8 mouse cellular contexts compared by ENCODE assay signal in genomic region chr10:62230708-62231394, GRCm38 (mm10). TPM values are rescaled to one million over a fixed set of nuclear protein-coding genes. Genes with fewer than 3 reads are reported as not detected.
DNase-seq lines count a peak whose midpoint lies in the region; ATAC-seq and TF ChIP-seq lines count a peak whose summit lies in the region.

Gene Tspan15, minus strand, starts transcription at chr10:62231251.

- intact Hi-C loops in heart, postnatal 10 days (cut with DNase I): no loop called here

- H3K9ac ChIP-seq in forebrain, embryonic 14.5 days (ENCODE audit: low read length): peak within 1 kb of the TSS; percentile 66
- peak within 1 kb of the TSS; percentile 60 for H3K9ac ChIP-seq in liver, embryonic 16.5 days (ENCODE audit: low read depth, low read length)
- H3K9ac ChIP-seq in neural tube, embryonic 14.5 days (replicated peaks; ENCODE audit: low read depth, low read length): peak within 1 kb of the TSS; percentile 55

- no peaks in the 10 kb centered on the region for H3K9me3 ChIP-seq in forebrain, embryonic 14.5 days (replicated peaks; ENCODE audit: control insufficient read depth, low read length)
- no peaks in the 10 kb centered on the region for H3K9me3 ChIP-seq in liver, embryonic 16.5 days (replicated peaks; ENCODE audit: control insufficient read depth, low read length)
- H3K9me3 ChIP-seq in neural tube, embryonic 14.5 days (ENCODE audit: control insufficient read depth, low read length): no peaks in the 10 kb centered on the region

- H3K27me3 ChIP-seq in forebrain, embryonic 14.5 days (replicated peaks; ENCODE audit: control insufficient read depth, insufficient read depth, low read length): no peaks in the 10 kb centered on the region
- no peaks in the 10 kb centered on the region for H3K27me3 ChIP-seq in liver, embryonic 16.5 days (ENCODE audit: control insufficient read depth, insufficient read depth, low read depth, low read length)
- no peaks in the 10 kb centered on the region for H3K27me3 ChIP-seq in neural tube, embryonic 14.5 days (ENCODE audit: control insufficient read depth, insufficient read depth, low read length)
- H3K27me3 ChIP-seq in testis, adult 2 months (ENCODE audit: control insufficient read depth, insufficient read depth, low read length): no peaks in the 10 kb centered on the region

- no peaks in the 10 kb centered on the region for H3K36me3 ChIP-seq in forebrain, embryonic 14.5 days (ENCODE audit: control insufficient read depth, insufficient read depth, low read length)
- H3K36me3 ChIP-seq in liver, embryonic 16.5 days (ENCODE audit: control insufficient read depth, insufficient read depth): no peaks in the 10 kb centered on the region
- no peaks in the 10 kb centered on the region for H3K36me3 ChIP-seq in neural tube, embryonic 14.5 days (ENCODE audit: control insufficient read depth, insufficient read depth, low read length)
- no peaks in the 10 kb centered on the region for H3K36me3 ChIP-seq in testis, adult 2 months (ENCODE audit: control insufficient read depth, insufficient read depth, low read length)

- peaks cover 5% of the 10 kb centered on the region; the same call in 1 of the 2 replicates for H3K4me1 ChIP-seq in forebrain, embryonic 14.5 days (ENCODE audit: control insufficient read depth, insufficient read depth, low read length)
- peaks cover 37% of the 10 kb centered on the region for H3K4me1 ChIP-seq in liver, embryonic 16.5 days (ENCODE audit: control insufficient read depth, low read depth, low read length)
- H3K4me1 ChIP-seq in neural tube, embryonic 14.5 days (ENCODE audit: control insufficient read depth, insufficient read depth, low read length): peaks cover 5% of the 10 kb centered on the region; the same call in 1 of the 2 replicates
- peaks cover 15% of the 10 kb centered on the region for H3K4me1 ChIP-seq in testis, adult 2 months (ENCODE audit: control insufficient read depth, insufficient read depth, low read length)

- under 1% methylated on average over 59 of the region's 59 CpGs for WGBS in forebrain, embryonic 14.5 days
- WGBS in large intestine, adult 2 months: 2% methylated on average over 59 of the region's 59 CpGs
- 1% methylated on average over 57 of the region's 59 CpGs for WGBS in liver, embryonic 16.5 days (ENCODE audit: insufficient replicate concordance)
- under 1% methylated on average over 59 of the region's 59 CpGs for WGBS in neural tube, embryonic 14.5 days

- TF ChIP-seq POLR2A in testis, adult 2 months (IDR thresholded peaks at IDR 0.05; ENCODE audit: control insufficient read depth, low read depth, low read length): no peak; the same call in 1 of the 2 replicates

- no peak for TF ChIP-seq CTCF in testis, adult 2 months (IDR thresholded peaks at IDR 0.05; ENCODE audit: control insufficient read depth, insufficient read depth, insufficient replicate concordance, low read depth, low read length)

- no peak within 1 kb of the TSS for H3K27ac ChIP-seq in forebrain, embryonic 14.5 days (ENCODE audit: low read depth, low read length)
- no peak within 1 kb of the TSS for H3K27ac ChIP-seq in liver, embryonic 16.5 days (ENCODE audit: low read length)
- no peak within 1 kb of the TSS for H3K27ac ChIP-seq in neural tube, embryonic 14.5 days (ENCODE audit: low read depth, low read length)
- no peak within 1 kb of the TSS for H3K27ac ChIP-seq in testis, adult 2 months (ENCODE audit: control insufficient read depth, insufficient read depth, low read depth, low read length)

- DNase-seq in ES-CJ7 (ENCODE audit: low read depth, low spot score): peak; percentile 87
- DNase-seq in cerebellum, adult 11 months: peak; percentile 94
- peak; percentile 93 for DNase-seq in forebrain, embryonic 14.5 days (ENCODE audit: low spot score)
- DNase-seq in heart, postnatal 10 days: peak; percentile 93
- DNase-seq in large intestine, adult 2 months (ENCODE audit: low read depth, low spot score): no peak

- H3K4me3 ChIP-seq in forebrain, embryonic 14.5 days (ENCODE audit: low read depth, low read length): peak within 1 kb of the TSS; percentile 58
- peak within 1 kb of the TSS; percentile 71 for H3K4me3 ChIP-seq in liver, embryonic 16.5 days (ENCODE audit: low read depth, low read length)
- H3K4me3 ChIP-seq in neural tube, embryonic 14.5 days (ENCODE audit: low read depth, low read length): peak within 1 kb of the TSS; percentile 62
- H3K4me3 ChIP-seq in testis, adult 2 months (ENCODE audit: control insufficient read depth, low read depth, low read length): peak within 1 kb of the TSS; percentile 83

- ATAC-seq in forebrain, embryonic 14.5 days: peak; percentile 98
- peak; percentile 94 for ATAC-seq in liver, embryonic 16.5 days (ENCODE audit: low read depth)
- ATAC-seq in neural tube, embryonic 14.5 days (ENCODE audit: low read depth): peak; percentile 95

- H3K4me2 ChIP-seq in forebrain, embryonic 14.5 days (ENCODE audit: low read length): peak within 1 kb of the TSS; percentile 92
- H3K4me2 ChIP-seq in liver, embryonic 16.5 days (ENCODE audit: low read depth, low read length): peak within 1 kb of the TSS; percentile 98
- H3K4me2 ChIP-seq in neural tube, embryonic 14.5 days (ENCODE audit: low read depth, low read length): peak within 1 kb of the TSS; percentile 89

RNA-seq across cellular contexts. Expression of gene Tspan15, which starts in this region (rescaled TPM):
- polyA plus RNA-seq in forebrain, embryonic 14.5 days (2014; fragmentation: Nextera tagmentation; extraction: Ambion mirVana): 10.1 and 13.7 TPM in 2 replicates
- 10 to 100 TPM; 12.4 to 13.7 TPM for total RNA-seq in heart, postnatal 10 days (2021)
- polyA plus RNA-seq in large intestine, adult 2 months (2012; rRNA removed): 223 and 259 TPM in 2 replicates
- 10.1 and 12.0 TPM in 2 replicates for polyA plus RNA-seq in liver, embryonic 16.5 days (2015; fragmentation: Nextera tagmentation; extraction: Ambion mirVana)
- polyA plus RNA-seq in neural tube, embryonic 14.5 days (2014; fragmentation: Nextera tagmentation; extraction: Ambion mirVana): 8.5 and 12.7 TPM in 2 replicates
- polyA plus RNA-seq in testis, adult 2 months (2012; rRNA removed): 2.7 and 3.6 TPM in 2 replicates

Comparison
In these comparisons a context has a peak if more than half of its experiments do, and no peak if none do; other contexts are left out.
1. RNA of gene Tspan15 (polyA plus RNA-seq): 223 to 259 TPM in large intestine, adult 2 months; 10.1 to 13.7 TPM in forebrain, embryonic 14.5 days, 10.1 to 12.0 TPM in liver, embryonic 16.5 days, 8.5 to 12.7 TPM in neural tube, embryonic 14.5 days and 2.7 to 3.6 TPM in testis, adult 2 months; every median in the first group is over 10 times any median in the second.
2. Peak in every context shown above with its lines, with median percentiles within 50 percentile points of each other: ATAC-seq, H3K4me2 ChIP-seq, H3K4me3 ChIP-seq and H3K9ac ChIP-seq.